Mouse (Mus musculus): Measurements from ENCODE around the gene Acot1. TPM values are rescaled to one million over a fixed set of nuclear protein-coding genes. Genes with fewer than 3 reads are reported as not detected.
"Not testable (repeated sequence)": the region's sequence is repeated elsewhere in the genome, so short reads cannot be mapped to it uniquely, and the experiment has no call there.

Gene Acot1
- polyA plus RNA-seq, 1 experiment from 2014 or later, result 70.2 TPM

- ATAC-seq (ENCODE audit: low FRiP score), result no peak
- no peaks in the 10 kb centered on the region for H3K4me1 ChIP-seq
- H3K4me2 ChIP-seq (replicated peaks), result no peak overlapping the region
- H3K27me3 ChIP-seq, result no peaks in the 10 kb centered on the region
- WGBS, result 82% methylated on average over 9 of the region's 9 CpGs
- H3K9ac ChIP-seq, result no peak overlapping the region
- peak overlapping the region; percentile 7; the same call in 1 of the 2 replicates for H3K27ac ChIP-seq
- no peaks in the 10 kb centered on the region for H3K36me3 ChIP-seq
- no peak overlapping the region for H3K4me3 ChIP-seq
- H3K9me3 ChIP-seq (replicated peaks), result no peaks in the 10 kb centered on the region
Observed at GRCm38 (mm10) chr12:84023052-84023745, 13.9 kb downstream of the Acot1 start.

DNA sequence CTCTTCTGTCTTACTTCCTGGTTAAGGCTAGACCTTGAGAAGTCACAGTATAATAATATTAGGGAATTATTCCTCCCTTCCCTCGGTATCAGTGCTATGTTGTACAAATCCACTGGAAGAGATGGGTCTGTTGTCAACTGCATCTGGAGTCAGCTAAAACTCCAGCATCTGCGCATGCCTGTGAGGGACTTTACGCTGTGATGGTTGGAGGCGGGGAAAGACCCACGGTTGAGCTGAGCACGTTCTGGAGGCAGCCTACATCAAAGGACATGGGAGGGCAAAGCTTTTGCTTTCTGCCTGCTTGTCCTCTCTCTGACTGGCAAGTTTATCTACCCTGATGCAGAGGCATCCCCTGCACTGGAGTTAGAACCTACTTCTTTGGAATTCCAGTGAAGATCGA lies 16.6 kb downstream of the Acot1 start:
- no peak overlapping the region for H3K27ac ChIP-seq
- ATAC-seq (ENCODE audit: low FRiP score), result no peak
- no peaks in the 10 kb centered on the region for H3K36me3 ChIP-seq
- no peak overlapping the region for H3K4me3 ChIP-seq
- no peaks in the 10 kb centered on the region for H3K4me1 ChIP-seq
- 81% methylated on average over 7 of the region's 7 CpGs for WGBS
- H3K9ac ChIP-seq, result no peak overlapping the region
- no peaks in the 10 kb centered on the region for H3K27me3 ChIP-seq
- no peak overlapping the region for H3K4me2 ChIP-seq (replicated peaks)
- no peaks in the 10 kb centered on the region for H3K9me3 ChIP-seq (replicated peaks)

GRCm38 (mm10) chr12:84028328-84028727 lies 19.0 kb downstream of the Acot1 start:
- H3K27ac ChIP-seq; H3K9ac ChIP-seq; H3K9me3 ChIP-seq (replicated peaks); H3K27me3 ChIP-seq; H3K36me3 ChIP-seq; H3K4me1 ChIP-seq; ATAC-seq (ENCODE audit: low FRiP score); H3K4me2 ChIP-seq (replicated peaks); H3K4me3 ChIP-seq: not testable (repeated sequence)
- 29% methylated on average over 3 of the region's 3 CpGs for WGBS

DNA sequence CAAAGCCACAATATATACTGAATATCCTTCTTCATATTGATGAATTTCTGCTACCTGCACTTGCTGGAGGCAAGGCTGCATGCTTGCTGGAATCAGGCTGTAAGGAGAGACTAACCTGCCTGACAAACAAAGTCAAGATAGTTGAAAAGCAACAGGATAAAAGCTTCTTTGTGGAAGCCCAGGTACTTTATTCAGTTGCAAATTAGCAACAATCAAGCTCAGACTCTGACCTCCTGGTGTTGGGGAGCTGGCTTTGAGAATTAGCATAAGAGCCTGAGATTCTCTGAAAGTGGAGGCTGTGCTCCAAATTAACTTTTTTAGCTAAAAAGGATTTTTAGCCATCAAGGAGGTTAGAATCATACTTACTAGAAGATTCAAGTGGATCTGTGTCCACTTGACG lies 19.8 kb downstream of the Acot1 start:
- WGBS, result 87% methylated on average over 1 of the region's 1 CpGs

GRCm38 (mm10) chr12:84030659-84031332 lies 21.5 kb downstream of the Acot1 start:
- Histone ChIP-seq H3K9me3 (replicated peaks) (no peaks in the 10 kb centered on the region), H3K27me3 (no peaks in the 10 kb centered on the region), H3K36me3 (no peaks in the 10 kb centered on the region), H3K9ac (no peak overlapping the region), H3K27ac (no peak overlapping the region), H3K4me3 (no peak overlapping the region), H3K4me1 (no peaks in the 10 kb centered on the region), H3K4me2 (replicated peaks) (no peak overlapping the region)
- ATAC-seq (ENCODE audit: low FRiP score), result 0 out of 2 replicates have a peak, but pooled peaks have one; percentile 60
- WGBS, result 69% methylated on average over 4 of the region's 4 CpGs

More for the DNA sequence above, 19.8 kb downstream of the Acot1 start:
- H3K4me3 ChIP-seq; H3K27me3 ChIP-seq; H3K4me1 ChIP-seq; H3K36me3 ChIP-seq; H3K4me2 ChIP-seq (replicated peaks); H3K9me3 ChIP-seq (replicated peaks); H3K9ac ChIP-seq; ATAC-seq (ENCODE audit: low FRiP score); H3K27ac ChIP-seq: not testable (repeated sequence)

DNA sequence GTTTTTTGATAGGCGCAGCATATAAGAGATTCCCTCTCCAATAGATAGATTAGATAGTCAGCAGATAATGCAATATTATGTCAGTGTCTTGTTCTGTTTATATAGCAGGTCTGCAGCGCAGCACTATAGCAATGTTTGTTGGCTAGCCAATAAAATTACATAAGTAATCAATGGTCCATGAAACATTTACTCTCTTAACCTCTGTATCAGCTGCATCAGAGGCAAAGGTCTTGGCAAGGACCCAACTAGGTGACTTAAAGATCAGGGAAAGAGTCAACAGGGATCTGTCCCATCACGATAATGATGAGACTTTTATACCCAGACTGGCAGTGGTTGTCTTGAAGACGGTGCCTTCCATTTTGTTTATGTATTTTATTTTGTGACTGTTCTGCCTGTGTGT lies 23.6 kb downstream of the Acot1 start:
- no peak overlapping the region for H3K4me3 ChIP-seq
- WGBS, result 93% methylated on average over 4 of the region's 4 CpGs
- peaks cover 5% of the 10 kb centered on the region; the same call in 1 of the 2 replicates for H3K27me3 ChIP-seq
- no peak overlapping the region for H3K27ac ChIP-seq
- no peak overlapping the region for H3K4me2 ChIP-seq (replicated peaks)
- ATAC-seq (ENCODE audit: low FRiP score), result no peak
- no peaks in the 10 kb centered on the region for H3K4me1 ChIP-seq
- no peaks in the 10 kb centered on the region for H3K36me3 ChIP-seq
- H3K9ac ChIP-seq, result no peak overlapping the region
- no peaks in the 10 kb centered on the region for H3K9me3 ChIP-seq (replicated peaks)

- not testable (repeated sequence) for H3K9me3 ChIP-seq (replicated peaks); H3K27ac ChIP-seq; H3K4me3 ChIP-seq; H3K9ac ChIP-seq; H3K4me1 ChIP-seq; H3K4me2 ChIP-seq (replicated peaks); H3K36me3 ChIP-seq; ATAC-seq (ENCODE audit: low FRiP score); H3K27me3 ChIP-seq
- WGBS, result 82% methylated on average over 2 of the region's 2 CpGs
Observed at GRCm38 (mm10) chr12:84033302-84033701, 24.0 kb downstream of the Acot1 start.

DNA sequence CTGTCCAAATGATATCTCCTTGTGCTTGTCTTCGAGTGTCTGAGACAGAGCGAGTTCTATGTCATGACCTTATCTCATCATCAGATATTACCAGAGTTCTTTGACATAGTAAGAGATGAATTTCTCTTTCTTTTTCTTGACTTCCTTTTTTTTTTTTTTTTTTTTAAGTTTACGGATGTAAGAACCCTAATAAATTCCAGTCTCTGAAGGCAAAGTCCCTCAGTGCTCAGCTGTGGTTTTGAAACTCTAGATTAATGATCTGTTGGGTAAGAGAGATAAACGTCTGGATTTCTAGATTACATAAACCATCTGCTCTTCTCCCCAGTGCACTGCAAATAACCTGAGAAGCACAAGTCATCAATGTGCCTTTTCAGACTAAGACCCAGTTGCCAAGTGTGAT lies 24.8 kb downstream of the Acot1 start:
- Histone ChIP-seq H3K9ac (no peak overlapping the region), H3K4me1 (no peaks in the 10 kb centered on the region), H3K36me3 (no peaks in the 10 kb centered on the region), H3K9me3 (replicated peaks) (no peaks in the 10 kb centered on the region), H3K4me2 (replicated peaks) (no peak overlapping the region), H3K27me3 (peaks cover 6% of the 10 kb centered on the region; the same call in 1 of the 2 replicates), H3K4me3 (no peak overlapping the region), H3K27ac (no peak overlapping the region)
- 73% methylated on average over 4 of the region's 4 CpGs for WGBS
- ATAC-seq (ENCODE audit: low FRiP score), result no peak

GRCm38 (mm10) chr12:84038241-84038640 lies 29.0 kb downstream of the Acot1 start, which contains the start of gene Acot4:
TSS of gene Acot4 (plus strand) at chr12:84038379.
- not testable (repeated sequence) for H3K36me3 ChIP-seq, H3K27me3 ChIP-seq, H3K4me1 ChIP-seq, H3K27ac ChIP-seq
- Histone ChIP-seq H3K4me2 (replicated peaks) (peak within 1 kb of the TSS; percentile 58), H3K9me3 (replicated peaks) (peaks cover 12% of the 10 kb centered on the region), H3K9ac (peak within 1 kb of the TSS; percentile 59), H3K4me3 (peak within 1 kb of the TSS; percentile 42)
- WGBS, result 11% methylated on average over 25 of the region's 32 CpGs
- peak; percentile 8; the same call in 1 of the 2 replicates for ATAC-seq (ENCODE audit: low FRiP score)

DNA sequence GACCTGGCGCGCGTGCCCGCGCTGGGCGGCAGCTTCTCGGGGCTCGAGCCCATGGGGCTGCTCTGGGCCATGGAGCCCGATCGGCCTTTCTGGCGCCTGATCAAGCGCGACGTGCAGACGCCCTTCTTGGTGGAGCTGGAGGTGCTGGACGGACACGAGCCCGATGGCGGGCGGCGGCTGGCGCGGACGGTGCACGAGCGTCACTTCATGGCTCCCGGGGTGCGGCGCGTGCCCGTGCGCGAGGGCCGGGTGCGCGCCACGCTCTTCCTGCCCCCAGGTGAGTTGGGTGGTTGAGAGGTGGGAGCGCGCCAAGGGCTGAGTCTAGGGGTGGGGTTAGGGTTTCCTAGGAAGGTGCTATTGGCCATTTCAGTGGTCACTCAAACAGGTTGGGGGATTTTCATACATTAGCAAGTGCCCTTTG lies 29.4 kb downstream of the Acot1 start, which contains the start of gene Gm49366:
Gm49366 (plus strand) TSS at position 245 of the 421 bp plus-strand sequence.
- H3K36me3 ChIP-seq, H3K27me3 ChIP-seq, H3K4me1 ChIP-seq, H3K27ac ChIP-seq: not testable (repeated sequence)
- Histone ChIP-seq H3K9me3 (replicated peaks) (peaks cover 12% of the 10 kb centered on the region), H3K4me2 (replicated peaks) (peak within 1 kb of the TSS; percentile 58), H3K4me3 (peak within 1 kb of the TSS; percentile 42), H3K9ac (peak within 1 kb of the TSS; percentile 59)
- peak; percentile 46; the same call in 1 of the 2 replicates for ATAC-seq (ENCODE audit: low FRiP score)
- 6% methylated on average over 39 of the region's 39 CpGs for WGBS

DNA sequence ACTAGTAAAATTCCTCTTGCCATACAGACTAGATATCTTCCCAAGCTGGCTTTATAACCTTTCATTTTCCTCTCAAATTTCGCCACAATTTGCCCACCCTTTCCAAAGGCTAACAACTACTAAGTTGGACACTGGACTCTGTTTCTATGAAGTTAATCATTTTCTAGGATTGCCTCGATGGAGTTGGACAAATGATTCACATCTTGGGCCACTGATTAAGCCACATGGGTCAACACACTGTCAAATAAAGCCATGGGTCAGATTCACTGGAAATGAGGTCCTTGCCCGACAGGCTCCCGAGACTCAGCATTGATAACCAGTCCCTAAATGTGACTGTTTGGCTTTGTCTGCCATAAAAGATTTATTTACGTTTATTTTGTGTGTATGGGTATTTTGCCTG lies 33.0 kb downstream of the Acot1 start:
- Histone ChIP-seq H3K27me3 (peaks cover 6% of the 10 kb centered on the region; the same call in 1 of the 2 replicates), H3K9me3 (replicated peaks) (peaks cover 12% of the 10 kb centered on the region), H3K4me2 (replicated peaks) (no peak overlapping the region), H3K36me3 (no peaks in the 10 kb centered on the region), H3K4me3 (no peak overlapping the region), H3K4me1 (no peaks in the 10 kb centered on the region), H3K27ac (no peak overlapping the region), H3K9ac (no peak overlapping the region)
- WGBS, result 87% methylated on average over 5 of the region's 5 CpGs
- no peak for ATAC-seq (ENCODE audit: low FRiP score)

GRCm38 (mm10) chr12:84044045-84044444 lies 34.8 kb downstream of the Acot1 start:
- Histone ChIP-seq H3K4me1 (no peaks in the 10 kb centered on the region), H3K4me3 (no peak overlapping the region)
- WGBS, result 76% methylated on average over 2 of the region's 2 CpGs

More at GRCm38 (mm10) chr12:84044045-84044444, 34.8 kb downstream of the Acot1 start:
- Histone ChIP-seq H3K27ac (no peak overlapping the region), H3K9ac (no peak overlapping the region), H3K36me3 (no peaks in the 10 kb centered on the region), H3K4me2 (replicated peaks) (no peak overlapping the region), H3K9me3 (replicated peaks) (peaks cover 21% of the 10 kb centered on the region), H3K27me3 (no peaks in the 10 kb centered on the region)
- ATAC-seq (ENCODE audit: low FRiP score), result no peak
